Mouse (Mus musculus): ENCODE measurements around the gene Slc35e2. TPM values are rescaled to one million over a fixed set of nuclear protein-coding genes. Genes with fewer than 3 reads are reported as not detected.

Slc35e2 gene
- polyA plus RNA-seq, 1 experiment from 2014 or later, result 19.9 TPM

- WGBS, result 90% methylated on average over 7 of the region's 7 CpGs
- H3K4me1 ChIP-seq (replicated peaks; ENCODE audit: control insufficient read depth, insufficient read depth, low read length), result no peaks in the 10 kb centered on the region
These were observed 10.1 kb upstream of the Slc35e2 start for GRCm38 (mm10) chr4:155591012-155591719.

GRCm38 (mm10) chr4:155593780-155594179, 7.4 kb upstream of the Slc35e2 start:
- WGBS, result 60% methylated on average over 1 of the region's 1 CpGs
- Histone ChIP-seq H3K9me3 (ENCODE audit: control insufficient read depth, low read length) (no peaks in the 10 kb centered on the region), H3K4me2 (replicated peaks) (no peak overlapping the region), H3K36me3 (replicated peaks; ENCODE audit: control insufficient read depth, insufficient read depth) (peaks cover 26% of the 10 kb centered on the region), H3K4me3 (replicated peaks; ENCODE audit: low read length) (no peak overlapping the region), H3K4me1 (replicated peaks; ENCODE audit: control insufficient read depth, insufficient read depth, low read length) (no peaks in the 10 kb centered on the region), H3K27me3 (ENCODE audit: control insufficient read depth, insufficient read depth, low read length) (no peaks in the 10 kb centered on the region), H3K27ac (no peak overlapping the region), H3K9ac (no peak overlapping the region)
- ATAC-seq (ENCODE audit: low FRiP score) (no peak), DNase-seq (ENCODE audit: low spot score) (no peak)

More at GRCm38 (mm10) chr4:155591012-155591719, 10.1 kb upstream of the Slc35e2 start:
- H3K9ac ChIP-seq, result no peak overlapping the region
- no peak for ATAC-seq (ENCODE audit: low FRiP score)
- no peaks in the 10 kb centered on the region for H3K27me3 ChIP-seq (ENCODE audit: control insufficient read depth, insufficient read depth, low read length)
- H3K4me3 ChIP-seq (replicated peaks; ENCODE audit: low read length), result no peak overlapping the region
- H3K4me2 ChIP-seq (replicated peaks), result no peak overlapping the region
- H3K27ac ChIP-seq, result no peak overlapping the region
- no peak for DNase-seq (ENCODE audit: low spot score)
- no peaks in the 10 kb centered on the region for H3K9me3 ChIP-seq (ENCODE audit: control insufficient read depth, low read length)
- peaks cover 52% of the 10 kb centered on the region for H3K36me3 ChIP-seq (replicated peaks; ENCODE audit: control insufficient read depth, insufficient read depth)

- Histone ChIP-seq H3K4me1 (replicated peaks; ENCODE audit: control insufficient read depth, insufficient read depth, low read length) (0 out of 2 replicates have a peak, but pooled peaks cover 4% of the 10 kb centered on the region), H3K9me3 (ENCODE audit: control insufficient read depth, low read length) (no peaks in the 10 kb centered on the region), H3K36me3 (replicated peaks; ENCODE audit: control insufficient read depth, insufficient read depth) (peaks cover 6% of the 10 kb centered on the region; the same call in 1 of the 2 replicates), H3K4me3 (replicated peaks; ENCODE audit: low read length) (no peak overlapping the region), H3K9ac (no peak overlapping the region), H3K27ac (no peak overlapping the region), H3K4me2 (replicated peaks) (no peak overlapping the region), H3K27me3 (ENCODE audit: control insufficient read depth, insufficient read depth, low read length) (no peaks in the 10 kb centered on the region)
- ATAC-seq (ENCODE audit: low FRiP score), result no peak
- no peak for DNase-seq (ENCODE audit: low spot score)
- 86% methylated on average over 3 of the region's 3 CpGs for WGBS
These were observed 5.4 kb upstream of the Slc35e2 start for GRCm38 (mm10) chr4:155595777-155596176.

GRCm38 (mm10) chr4:155596606-155597005, 4.6 kb upstream of the Slc35e2 start:
- H3K4me3 ChIP-seq (replicated peaks; ENCODE audit: low read length), result no peak overlapping the region
- H3K27me3 ChIP-seq (ENCODE audit: control insufficient read depth, insufficient read depth, low read length), result no peaks in the 10 kb centered on the region
- ATAC-seq (ENCODE audit: low FRiP score) (no peak), DNase-seq (ENCODE audit: low spot score) (no peak)
- 0 out of 2 replicates have a peak, but pooled peaks cover 4% of the 10 kb centered on the region for H3K4me1 ChIP-seq (replicated peaks; ENCODE audit: control insufficient read depth, insufficient read depth, low read length)
- no peaks in the 10 kb centered on the region for H3K36me3 ChIP-seq (replicated peaks; ENCODE audit: control insufficient read depth, insufficient read depth)
- H3K4me2 ChIP-seq (replicated peaks), result no peak overlapping the region
- no peak overlapping the region for H3K9ac ChIP-seq
- no peaks in the 10 kb centered on the region for H3K9me3 ChIP-seq (ENCODE audit: control insufficient read depth, low read length)
- WGBS, result 83% methylated on average over 5 of the region's 5 CpGs
- no peak overlapping the region for H3K27ac ChIP-seq

- H3K9ac ChIP-seq, result no peak overlapping the region
- H3K36me3 ChIP-seq (replicated peaks; ENCODE audit: control insufficient read depth, insufficient read depth), result no peaks in the 10 kb centered on the region
- peaks cover 14% of the 10 kb centered on the region; the same call in 1 of the 2 replicates for H3K4me1 ChIP-seq (replicated peaks; ENCODE audit: control insufficient read depth, insufficient read depth, low read length)
- ATAC-seq (ENCODE audit: low FRiP score), result no peak
- H3K4me2 ChIP-seq (replicated peaks), result no peak overlapping the region
- H3K4me3 ChIP-seq (replicated peaks; ENCODE audit: low read length), result no peak overlapping the region
- H3K27ac ChIP-seq, result no peak overlapping the region
- no peak for DNase-seq (ENCODE audit: low spot score)
- no peaks in the 10 kb centered on the region for H3K27me3 ChIP-seq (ENCODE audit: control insufficient read depth, insufficient read depth, low read length)
- 24% methylated on average over 16 of the region's 20 CpGs for WGBS
- H3K9me3 ChIP-seq (ENCODE audit: control insufficient read depth, low read length), result no peaks in the 10 kb centered on the region
These were observed 2.7 kb upstream of the Slc35e2 start for GRCm38 (mm10) chr4:155598536-155598935.

GRCm38 (mm10) chr4:155599901-155600825, 1.1 kb upstream of the Slc35e2 start:
- 88% methylated on average over 10 of the region's 11 CpGs for WGBS
- H3K27me3 ChIP-seq (ENCODE audit: control insufficient read depth, insufficient read depth, low read length), result no peaks in the 10 kb centered on the region
- H3K36me3 ChIP-seq (replicated peaks; ENCODE audit: control insufficient read depth, insufficient read depth), result peaks cover 4% of the 10 kb centered on the region
- H3K4me3 ChIP-seq (replicated peaks; ENCODE audit: low read length), result peak overlapping the region; percentile 96
- DNase-seq (ENCODE audit: low spot score) (no peak), ATAC-seq (ENCODE audit: low FRiP score) (no peak)
- H3K27ac ChIP-seq, result peak overlapping the region; percentile 100
- H3K4me2 ChIP-seq (replicated peaks), result peak overlapping the region; percentile 86
- peak overlapping the region; percentile 95 for H3K9ac ChIP-seq
- peaks cover 14% of the 10 kb centered on the region; the same call in 1 of the 2 replicates for H3K4me1 ChIP-seq (replicated peaks; ENCODE audit: control insufficient read depth, insufficient read depth, low read length)
- H3K9me3 ChIP-seq (ENCODE audit: control insufficient read depth, low read length), result no peaks in the 10 kb centered on the region

- Histone ChIP-seq H3K9ac (peak overlapping the region; percentile 95), H3K36me3 (replicated peaks; ENCODE audit: control insufficient read depth, insufficient read depth) (peaks cover 11% of the 10 kb centered on the region), H3K27me3 (ENCODE audit: control insufficient read depth, insufficient read depth, low read length) (no peaks in the 10 kb centered on the region), H3K9me3 (ENCODE audit: control insufficient read depth, low read length) (no peaks in the 10 kb centered on the region), H3K4me3 (replicated peaks; ENCODE audit: low read length) (peak overlapping the region; percentile 96), H3K4me2 (replicated peaks) (peak overlapping the region; percentile 86), H3K27ac (peak overlapping the region; percentile 100), H3K4me1 (replicated peaks; ENCODE audit: control insufficient read depth, insufficient read depth, low read length) (peaks cover 14% of the 10 kb centered on the region; the same call in 1 of the 2 replicates)
- WGBS, result 2% methylated on average over 31 of the region's 31 CpGs
- DNase-seq (ENCODE audit: low spot score), result no peak
- ATAC-seq (ENCODE audit: low FRiP score), result no peak
These were observed 811 bp downstream of the Slc35e2 start for GRCm38 (mm10) chr4:155601997-155602456.

GRCm38 (mm10) chr4:155602753-155603152, 1.5 kb downstream of the Slc35e2 start:
- Histone ChIP-seq H3K4me2 (replicated peaks) (peak overlapping the region; percentile 86), H3K9ac (peak overlapping the region; percentile 95; the same call in 1 of the 2 replicates), H3K36me3 (replicated peaks; ENCODE audit: control insufficient read depth, insufficient read depth) (peaks cover 11% of the 10 kb centered on the region), H3K27me3 (ENCODE audit: control insufficient read depth, insufficient read depth, low read length) (no peaks in the 10 kb centered on the region), H3K4me3 (replicated peaks; ENCODE audit: low read length) (peak overlapping the region; percentile 96), H3K9me3 (ENCODE audit: control insufficient read depth, low read length) (no peaks in the 10 kb centered on the region), H3K27ac (no peak overlapping the region), H3K4me1 (replicated peaks; ENCODE audit: control insufficient read depth, insufficient read depth, low read length) (peaks cover 14% of the 10 kb centered on the region; the same call in 1 of the 2 replicates)
- DNase-seq (ENCODE audit: low spot score), result no peak
- 92% methylated on average over 1 of the region's 1 CpGs for WGBS
- ATAC-seq (ENCODE audit: low FRiP score), result no peak

- Histone ChIP-seq H3K36me3 (replicated peaks; ENCODE audit: control insufficient read depth, insufficient read depth) (peaks cover 11% of the 10 kb centered on the region), H3K4me1 (replicated peaks; ENCODE audit: control insufficient read depth, insufficient read depth, low read length) (peaks cover 14% of the 10 kb centered on the region; the same call in 1 of the 2 replicates), H3K9ac (no peak overlapping the region), H3K4me2 (replicated peaks) (no peak overlapping the region), H3K27me3 (ENCODE audit: control insufficient read depth, insufficient read depth, low read length) (no peaks in the 10 kb centered on the region), H3K27ac (no peak overlapping the region), H3K9me3 (ENCODE audit: control insufficient read depth, low read length) (no peaks in the 10 kb centered on the region), H3K4me3 (replicated peaks; ENCODE audit: low read length) (no peak overlapping the region)
- ATAC-seq (ENCODE audit: low FRiP score) (no peak), DNase-seq (ENCODE audit: low spot score) (no peak)
- WGBS, result 95% methylated on average over 6 of the region's 6 CpGs
These were observed 2.6 kb downstream of the Slc35e2 start for GRCm38 (mm10) chr4:155603801-155604200.
